In the genomic region with DNA sequence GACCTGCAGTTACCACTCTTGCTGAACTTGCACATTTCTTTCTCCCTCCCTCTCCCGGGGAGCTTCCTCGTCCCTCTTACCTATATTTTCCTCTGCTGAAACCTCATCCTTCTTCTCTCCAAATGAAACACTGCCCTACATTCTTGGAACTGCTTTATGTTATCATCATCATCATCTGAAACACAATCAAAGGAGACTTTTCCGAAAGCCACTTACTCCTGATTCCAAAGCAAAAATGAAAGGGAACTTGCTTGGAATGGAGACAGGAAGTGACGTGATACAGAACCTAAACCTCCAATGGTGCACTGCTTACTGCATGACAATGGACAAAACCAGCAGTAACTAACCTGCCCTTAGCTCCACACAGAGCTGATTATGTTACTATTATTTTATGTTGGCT, we compare ENCODE assay signal across 24 mouse cellular contexts.
DNase-seq lines count a peak whose midpoint lies in the region; ATAC-seq and TF ChIP-seq lines count a peak whose summit lies in the region.
"Had no signal": no experiment of that assay in that cellular context is flagged by ENCODE, and none has a peak within 500 bp of the region (broad histone marks: within the 10 kb centered on the region; RNA-seq: fewer than 3 reads in every experiment).

No protein-coding gene starts in this region.

- no peak for TF ChIP-seq POLR2A in myocyte (IDR thresholded peaks at IDR 0.05; ENCODE audit: insufficient read length, low read depth)

- H3K79me2 ChIP-seq in myocyte (ENCODE audit: control insufficient read depth, insufficient read depth), result no peaks in the 10 kb centered on the region

- H3K9me3 ChIP-seq in kidney, embryonic 14.5 days (ENCODE audit: control insufficient read depth, low read length), result no peaks in the 10 kb centered on the region
- H3K9me3 ChIP-seq: embryonic facial prominence, embryonic 12.5 days; embryonic facial prominence, embryonic 15.5 days; hindbrain, embryonic 12.5 days; hindbrain, embryonic 15.5 days had no signal

- H3K4me3 ChIP-seq in myocyte, result no peak overlapping the region
- no peak overlapping the region for H3K4me3 ChIP-seq in kidney, embryonic 14.5 days (ENCODE audit: low read length)
- H3K4me3 ChIP-seq: embryonic facial prominence, embryonic 12.5 days; embryonic facial prominence, embryonic 15.5 days; hindbrain, embryonic 12.5 days; hindbrain, embryonic 15.5 days had no signal

- no peaks in the 10 kb centered on the region for H3K36me3 ChIP-seq in myocyte (ENCODE audit: control insufficient read depth, insufficient read depth)
- H3K36me3 ChIP-seq in kidney, embryonic 14.5 days (ENCODE audit: control insufficient read depth, insufficient read depth, low read length), result no peaks in the 10 kb centered on the region
- H3K36me3 ChIP-seq: embryonic facial prominence, embryonic 12.5 days; embryonic facial prominence, embryonic 15.5 days; hindbrain, embryonic 12.5 days; hindbrain, embryonic 15.5 days had no signal

- no peak for ATAC-seq in kidney, embryonic 14.5 days (ENCODE audit: low FRiP score, low TSS enrichment)
- no peak for ATAC-seq in CD4-positive, CD25-positive, alpha-beta regulatory T cell, adult 4 months
- ATAC-seq: forebrain, embryonic 14.5 days; forebrain, postnatal 0 days; intestine, postnatal 0 days; Patski had no signal

- 75% methylated on average over 4 of the region's 4 CpGs for WGBS in kidney, embryonic 14.5 days

- H3ac ChIP-seq in myocyte (ENCODE audit: control insufficient read depth, insufficient read length), result no peak overlapping the region

- no peak overlapping the region for H3K9ac ChIP-seq in kidney, embryonic 14.5 days (ENCODE audit: low read depth, low read length)
- H3K9ac ChIP-seq: embryonic facial prominence, embryonic 12.5 days; embryonic facial prominence, embryonic 15.5 days; forebrain, postnatal 0 days; hindbrain, embryonic 12.5 days; hindbrain, embryonic 15.5 days had no signal

- peak overlapping the region; percentile 42 for H3K4me2 ChIP-seq in myocyte (ENCODE audit: low read depth)
- H3K4me2 ChIP-seq in kidney, embryonic 14.5 days (replicated peaks; ENCODE audit: low read depth, low read length), result no peak overlapping the region
- H3K4me2 ChIP-seq: embryonic facial prominence, embryonic 12.5 days; embryonic facial prominence, embryonic 15.5 days; heart, embryonic 11.5 days; hindbrain, embryonic 12.5 days; hindbrain, embryonic 15.5 days had no signal

- no peaks in the 10 kb centered on the region for H3K4me1 ChIP-seq in kidney, embryonic 14.5 days (ENCODE audit: control insufficient read depth, insufficient read depth, low read length)
- H3K4me1 ChIP-seq: embryonic facial prominence, embryonic 12.5 days; embryonic facial prominence, embryonic 15.5 days; hindbrain, embryonic 12.5 days had no signal

- H3K27ac ChIP-seq in kidney, embryonic 14.5 days (ENCODE audit: low read depth, low read length), result no peak overlapping the region
- H3K27ac ChIP-seq: embryonic facial prominence, embryonic 12.5 days; embryonic facial prominence, embryonic 15.5 days; hindbrain, embryonic 12.5 days; hindbrain, embryonic 15.5 days had no signal

- no peaks in the 10 kb centered on the region for H3K27me3 ChIP-seq in myocyte (ENCODE audit: control insufficient read depth, insufficient read depth, insufficient read length)
- H3K27me3 ChIP-seq in kidney, embryonic 14.5 days (ENCODE audit: control insufficient read depth, insufficient read depth, low read length), result no peaks in the 10 kb centered on the region
- H3K27me3 ChIP-seq: embryonic facial prominence, embryonic 12.5 days; embryonic facial prominence, embryonic 15.5 days; hindbrain, embryonic 12.5 days; hindbrain, embryonic 15.5 days had no signal

- DNase-seq in 3134 (ENCODE audit: extremely low read depth, insufficient read length, low spot score) (peak; percentile 54), 3T3-L1 (ENCODE audit: low read depth, low spot score) (peak; percentile 59), R1 (ENCODE audit: low read depth, low spot score) (peak; percentile 4)
- DNase-seq: adrenal gland, postnatal 10 days; adrenal gland, postnatal 36 days; B cell, adult 2 months; cerebellum, adult 11 months; cerebellum, adult 2 months; cerebellum, adult 9-11 months; cerebellum, postnatal 25 days; forebrain, postnatal 0 days; gastrocnemius, postnatal 14 days; heart, adult 11 months had no signal

TF ChIP-seq in myocyte, 11 proteins besides CTCF, POLR2A, EP300 and RAD21:
- no peak for TF ChIP-seq MYOD1 (IDR thresholded peaks at IDR 0.05; ENCODE audit: control insufficient read depth in 1 of 3, insufficient read length in 2 of 3, low read depth in 2 of 3)
- TF ChIP-seq CEBPB (IDR thresholded peaks at IDR 0.05; ENCODE audit: insufficient read depth, poor library complexity, severe bottlenecking), result no peak
- TF ChIP-seq TCF3 (IDR thresholded peaks at IDR 0.05; ENCODE audit: insufficient read length, low read depth), result no peak
- TF ChIP-seq MAX (IDR thresholded peaks at IDR 0.05; ENCODE audit: low read depth), result no peak
- TF ChIP-seq E2F4 (IDR thresholded peaks at IDR 0.05; ENCODE audit: insufficient read depth), result no peak
- TF ChIP-seq TCF12 (IDR thresholded peaks at IDR 0.05; ENCODE audit: insufficient read depth, poor library complexity, severe bottlenecking), result no peak
- no peak for TF ChIP-seq REST (IDR thresholded peaks at IDR 0.05; ENCODE audit: insufficient read depth, insufficient read length)
- no peak for TF ChIP-seq POLR2AphosphoS2 (IDR thresholded peaks at IDR 0.05; ENCODE audit: insufficient read length, low read depth)
- no peak for TF ChIP-seq USF1 (IDR thresholded peaks at IDR 0.05; ENCODE audit: low read depth)
- TF ChIP-seq SRF (IDR thresholded peaks at IDR 0.05; ENCODE audit: control insufficient read depth, insufficient read length, low read depth), result no peak
- no peak for TF ChIP-seq MYOG (IDR thresholded peaks at IDR 0.05; ENCODE audit: control insufficient read depth in 1 of 3, insufficient read depth in 1 of 3, insufficient read length in 2 of 3, low read depth in 2 of 3)
TF ChIP-seq in myocyte: peak in this region for 0.

Comparison
In these comparisons a context has a peak if more than half of its experiments do, and no peak if none do; other contexts are left out.
1. DNase-seq: peak in every context shown above with its lines; median percentile 59 in 3T3-L1; 54 in 3134; 4 in R1.